Mouse (Mus musculus) Patski (cell line): ENCODE results near the gene Cox19. TPM values are rescaled to one million over a fixed set of nuclear protein-coding genes. Genes with fewer than 3 reads are reported as not detected.

ENCODE experiments used
- ATAC-seq: fragments of 100-300 bp; one replicate; pipeline ENCODE4 v1.8.0; 2021
- CTCF ChIA-PET: fragments of 350-600 bp; sonication (Branson Sonifier 250); formaldehyde crosslinking; loops from one replicate; lab custom pipeline; 2022; ENCODE audit warnings: inconsistent platforms; lab: Charles Lee
- POLR2A ChIA-PET: fragments of 350-600 bp; sonication (Branson Sonifier 250); formaldehyde crosslinking; loops from one replicate; lab custom pipeline; 2022; ENCODE audit warnings: antibody characterized with exemption, inconsistent platforms; lab: Charles Lee
- DNase-seq: peaks from one replicate; pipeline ENCODE4 v3.0.0-alpha.2; 2011; ENCODE audit warnings: low read depth, low spot score
- H3K27me3 ChIP-seq: fragments of 371-371 bp; one replicate; pipeline ENCODE4 v1.5.1; 2021
- CTCF ChIP-seq: fragments of 100-300 bp; IDR thresholded peaks from one replicate; pipeline ENCODE4 v1.5.1; 2021
- in situ Hi-C: fragments of 300-500 bp; cut with MboI; formaldehyde crosslinking; loops from 3 replicates; pipeline ENCODE4 v1.11.1; 2018; ENCODE audit warnings: low pct_unique_long_range_greater_than_20kb, mixed read lengths
- polyA plus RNA-seq: library from polyadenylated mRNA; unstranded; gene quantifications from one replicate; pipeline ENCODE4 v1.2.3, GENCODE M21; 2021

Cox19 gene
- polyA plus RNA-seq, 1 experiment from 2014 or later, result 66.1 TPM

DNA sequence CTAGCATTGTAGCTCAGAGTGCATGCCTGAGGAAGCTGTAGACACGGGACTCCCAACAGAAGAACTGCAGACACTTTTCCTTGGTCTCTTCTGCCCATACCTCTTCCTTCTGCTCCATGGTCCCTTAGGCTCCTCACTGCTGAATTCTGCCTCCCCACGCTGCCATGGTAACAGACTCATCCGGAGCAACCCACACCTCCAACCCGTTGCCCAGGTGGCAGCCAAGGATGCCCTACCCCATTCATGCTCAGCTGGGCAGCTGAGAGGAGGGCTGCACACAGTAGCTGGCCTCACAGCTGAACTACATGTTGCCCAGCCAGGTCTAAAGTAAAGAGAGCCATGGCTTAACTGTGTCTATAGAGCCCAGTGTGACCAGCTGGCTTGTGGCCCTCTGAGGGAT, 62.6 kb downstream of the Cox19 start:
- no peak for DNase-seq
- ATAC-seq, result no peak
- no peaks in the 10 kb centered on the region for H3K27me3 ChIP-seq
- TF ChIP-seq CTCF, result no peak
- ChIA-PET CTCF (no interaction called here), POLR2A (no interaction called here)
- in situ Hi-C loops, result no loop called here

DNA sequence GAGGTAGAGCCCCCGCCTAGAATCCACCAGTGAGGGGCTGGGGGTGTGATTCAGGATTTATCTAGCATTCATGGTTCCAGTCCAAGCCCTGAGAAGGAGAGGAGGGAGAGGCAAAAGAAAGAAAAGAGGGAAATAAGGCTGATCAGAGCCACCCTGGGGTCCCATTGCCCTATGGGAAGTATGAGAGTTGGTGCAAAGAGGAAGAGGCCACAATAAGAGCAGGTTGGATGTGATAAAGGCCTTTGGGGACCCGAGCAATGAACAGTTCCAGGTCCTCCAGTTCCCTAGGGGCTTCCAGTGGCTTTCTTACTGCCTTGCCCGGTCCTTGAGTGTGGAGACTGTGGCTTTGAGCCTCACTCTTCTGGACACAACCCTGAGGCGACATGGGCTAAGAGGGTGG, 63.4 kb downstream of the Cox19 start:
- in situ Hi-C loops, result no loop called here
- ATAC-seq (no peak), DNase-seq (no peak)
- ChIA-PET CTCF (no interaction called here), POLR2A (interaction anchor here (0.7 kb wide), 1 partner anchor 14 kb away, joined by 3 read pairs; no protein-coding TSS in a partner anchor)
- TF ChIP-seq CTCF, result no peak
- H3K27me3 ChIP-seq, result no peaks in the 10 kb centered on the region

DNA sequence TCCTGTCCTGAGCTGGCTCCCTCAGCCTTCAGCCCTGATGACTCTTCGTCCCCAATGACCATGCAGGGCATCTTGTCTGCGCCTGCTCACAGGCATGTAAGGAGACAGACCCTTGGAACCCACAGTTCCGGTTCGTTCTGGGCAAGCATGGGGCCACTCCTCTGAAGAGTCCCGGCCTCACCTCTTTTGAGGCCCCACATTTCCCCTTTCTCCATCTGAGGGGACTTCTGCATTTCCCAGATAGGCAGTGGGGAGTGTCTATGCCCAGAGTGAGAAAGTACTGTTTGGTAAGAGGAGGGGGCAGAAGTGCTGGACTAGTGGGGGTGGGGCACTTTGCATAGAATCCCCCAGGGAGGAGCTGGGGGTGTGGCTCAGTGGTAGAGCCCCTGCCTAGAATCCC, 64.1 kb downstream of the Cox19 start:
- no peak for TF ChIP-seq CTCF
- ATAC-seq (no peak), DNase-seq (no peak)
- ChIA-PET POLR2A (no interaction called here), CTCF (interaction anchor here (0.7 to 1.3 kb wide), 2 partner anchors 8 to 14 kb away, joined by 3 read pairs; no protein-coding TSS in a partner anchor)
- no peaks in the 10 kb centered on the region for H3K27me3 ChIP-seq
- in situ Hi-C loops, result no loop called here

Other genes with a start within 250 kb of the Cox19 start
- gene Prkar1b, start 201.4 kb downstream of the Cox19 start, polyA plus RNA-seq, result 0.55 TPM
- gene Dnaaf5, start 201.2 kb downstream of the Cox19 start, polyA plus RNA-seq, result 45.6 TPM
- gene Sun1, start 150.8 kb downstream of the Cox19 start, polyA plus RNA-seq, result 107 TPM
- 134 TPM for gene Get4, start 99.1 kb downstream of the Cox19 start, polyA plus RNA-seq
- gene Adap1, start 25.8 kb downstream of the Cox19 start, polyA plus RNA-seq, result 5.0 TPM
- not detected for gene Cyp2w1, start 1.2 kb upstream of the Cox19 start, polyA plus RNA-seq
- 7.9 TPM for gene Gpr146, start 26.3 kb upstream of the Cox19 start, polyA plus RNA-seq
- gene C130050O18Rik, start 53.9 kb upstream of the Cox19 start, polyA plus RNA-seq, result 0.24 TPM
- 0.58 TPM for gene Gper1, start 71.7 kb upstream of the Cox19 start, polyA plus RNA-seq
- gene 3110082I17Rik, start 109.1 kb upstream of the Cox19 start, polyA plus RNA-seq, result 19.1 TPM
- 49.7 TPM for gene Zfand2a, start 133.1 kb upstream of the Cox19 start, polyA plus RNA-seq
- gene Uncx, start 192.1 kb upstream of the Cox19 start, polyA plus RNA-seq, result not detected